Mouse (Mus musculus) ovary, postnatal 36 days (tissue): ENCODE results near the gene Olfr449.

ENCODE experiments used
- DNase-seq: peaks from one replicate; pipeline ENCODE4 v3.0.0; 2022; ENCODE audit warnings: low spot score, mixed read lengths

Gene Olfr449

DNA sequence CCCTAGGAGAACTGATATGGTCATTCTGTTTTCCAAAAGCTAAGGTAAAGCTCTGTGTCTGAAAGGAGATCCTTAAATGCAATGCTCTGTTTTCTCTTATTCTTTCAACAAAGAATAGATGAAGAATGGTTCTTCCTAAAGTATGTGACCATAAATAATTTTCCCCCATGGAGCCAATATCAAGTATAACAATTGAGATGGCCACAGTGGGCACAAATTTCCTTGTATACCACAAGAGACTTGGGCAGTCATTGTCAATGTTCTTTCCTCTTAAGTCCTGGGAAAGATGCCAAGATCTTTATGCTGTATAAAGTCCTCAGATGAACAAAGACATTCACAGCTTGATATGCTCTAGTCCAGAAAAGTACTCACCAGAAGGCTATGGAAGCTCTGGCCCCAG is at the start of gene Olfr449:
Gene Olfr449 (plus strand): TSS at position 301 of the 400 bp plus-strand sequence.
- DNase-seq: no peak

DNA sequence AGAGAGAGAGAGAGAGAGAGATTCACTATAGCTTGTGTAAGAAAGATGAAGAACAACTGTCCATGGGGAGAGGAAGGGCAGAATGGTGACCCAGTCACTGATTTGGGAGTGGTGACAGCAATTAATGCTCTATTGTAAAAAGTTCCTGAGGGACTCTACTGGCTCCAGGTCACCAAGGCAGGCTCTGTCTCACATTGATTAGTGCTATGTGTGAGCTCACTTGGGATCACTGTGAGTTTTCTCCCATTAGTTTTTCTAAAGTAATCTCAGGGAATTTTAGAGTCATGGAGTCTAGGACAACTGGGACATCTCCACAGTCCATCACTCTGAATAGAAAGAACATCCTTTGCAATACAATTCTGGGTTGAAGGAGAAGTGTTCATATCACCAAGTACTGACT is 49.4 kb upstream of the Olfr449 start, which contains the start of gene Olfr452:
Gene Olfr452 (plus strand): TSS at position 301 of the 400 bp plus-strand sequence.
- no peak for DNase-seq

DNA sequence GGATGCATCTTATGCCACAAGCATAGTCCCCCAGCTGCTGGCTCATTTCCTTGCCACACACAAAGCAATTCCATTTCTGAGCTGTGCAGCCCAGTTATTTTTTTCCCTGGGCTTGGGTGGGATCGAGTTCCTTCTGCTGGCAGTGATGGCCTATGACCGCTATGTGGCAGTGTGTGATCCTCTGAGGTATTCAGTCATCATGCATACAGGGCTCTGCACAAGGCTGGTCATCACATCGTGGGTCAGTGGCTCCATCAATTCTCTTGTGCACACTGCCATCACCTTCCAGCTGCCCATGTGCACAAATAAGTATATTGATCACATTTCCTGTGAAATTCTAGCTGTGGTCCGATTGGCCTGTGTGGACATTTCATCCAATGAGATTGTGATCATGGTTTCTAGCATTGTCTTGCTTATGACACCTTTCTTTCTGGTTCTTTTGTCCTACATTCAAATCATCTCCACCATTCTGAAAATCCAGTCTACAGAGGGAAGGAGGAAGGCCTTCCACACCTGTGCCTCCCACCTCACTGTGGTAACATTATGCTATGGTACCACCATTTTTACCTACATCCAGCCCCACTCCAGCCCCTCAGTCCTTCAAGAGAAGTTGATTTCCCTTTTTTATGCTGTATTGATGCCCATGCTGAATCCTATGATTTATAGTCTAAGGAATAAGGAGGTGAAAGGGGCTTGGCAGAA is 43.8 kb upstream of the Olfr449 start:
- DNase-seq: no peak

DNA sequence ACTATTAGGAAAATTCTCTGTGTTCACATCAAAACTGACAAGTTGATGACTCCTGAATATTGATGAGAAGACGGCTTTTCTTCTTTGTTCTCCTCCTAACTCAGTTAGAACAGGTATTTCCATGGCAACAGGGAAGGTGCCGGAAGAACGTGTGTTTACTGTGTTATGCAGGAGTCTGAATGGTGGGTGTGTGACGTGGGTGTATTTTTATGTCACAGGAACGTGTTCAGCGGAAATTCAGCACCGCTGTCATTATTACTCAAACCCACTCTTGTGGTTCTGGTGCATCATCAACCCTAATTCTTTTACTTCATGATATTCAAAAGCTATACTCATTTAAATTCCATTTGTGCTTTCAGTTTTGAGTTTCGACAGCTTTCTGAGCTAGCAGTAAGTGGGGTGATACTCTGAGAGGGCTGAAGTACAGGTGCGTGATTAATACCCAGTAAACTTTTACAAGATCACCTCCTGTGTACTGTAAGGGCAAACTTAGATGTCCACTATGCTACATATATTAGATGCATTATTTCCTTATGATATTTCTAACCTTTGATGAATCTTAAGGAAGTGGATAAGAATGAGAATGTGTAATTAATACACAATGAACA is 43.1 kb upstream of the Olfr449 start:
- no peak for DNase-seq

DNA sequence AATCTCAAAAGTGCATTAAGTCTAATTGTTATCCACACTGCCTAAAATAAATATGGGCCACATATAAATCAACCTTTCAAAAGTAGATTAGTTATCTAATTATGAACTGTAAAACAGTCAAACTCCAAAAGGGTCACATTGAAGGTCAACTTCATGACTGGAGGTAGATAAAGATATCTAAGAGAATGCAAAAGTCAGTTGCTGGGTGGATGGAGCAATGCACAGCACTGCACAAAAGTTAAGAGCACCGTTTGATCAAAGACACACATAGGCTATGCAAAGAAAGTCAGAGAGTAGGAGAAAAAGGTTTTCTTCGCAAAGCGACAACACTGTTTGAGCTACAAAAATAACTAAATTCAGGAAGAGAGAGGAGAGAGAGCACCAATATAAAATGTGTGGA is 39.2 kb upstream of the Olfr449 start:
- no peak for DNase-seq

DNA sequence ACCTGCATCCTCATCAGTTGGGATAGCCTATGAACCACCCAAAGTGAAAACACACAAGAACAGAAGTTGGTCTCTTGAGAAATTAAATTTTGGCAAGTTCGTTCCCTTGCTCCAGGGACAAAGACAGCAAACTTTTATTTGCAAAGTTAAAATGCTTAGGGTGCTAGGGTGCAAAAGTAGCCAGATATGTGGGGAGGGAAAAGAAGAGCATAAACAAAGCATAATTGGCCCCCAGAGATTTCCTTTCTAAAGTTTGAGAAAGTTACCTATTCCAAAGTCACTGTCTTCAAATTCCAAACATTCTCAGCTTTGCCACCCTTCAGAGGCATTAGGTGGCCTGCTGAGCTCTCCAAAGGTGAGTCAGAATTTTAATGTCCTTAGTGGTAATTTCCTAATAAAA is 22.5 kb upstream of the Olfr449 start, which contains the start of gene Olfr450:
Gene Olfr450 (plus strand): TSS at position 301 of the 400 bp plus-strand sequence.
- DNase-seq: no peak

DNA sequence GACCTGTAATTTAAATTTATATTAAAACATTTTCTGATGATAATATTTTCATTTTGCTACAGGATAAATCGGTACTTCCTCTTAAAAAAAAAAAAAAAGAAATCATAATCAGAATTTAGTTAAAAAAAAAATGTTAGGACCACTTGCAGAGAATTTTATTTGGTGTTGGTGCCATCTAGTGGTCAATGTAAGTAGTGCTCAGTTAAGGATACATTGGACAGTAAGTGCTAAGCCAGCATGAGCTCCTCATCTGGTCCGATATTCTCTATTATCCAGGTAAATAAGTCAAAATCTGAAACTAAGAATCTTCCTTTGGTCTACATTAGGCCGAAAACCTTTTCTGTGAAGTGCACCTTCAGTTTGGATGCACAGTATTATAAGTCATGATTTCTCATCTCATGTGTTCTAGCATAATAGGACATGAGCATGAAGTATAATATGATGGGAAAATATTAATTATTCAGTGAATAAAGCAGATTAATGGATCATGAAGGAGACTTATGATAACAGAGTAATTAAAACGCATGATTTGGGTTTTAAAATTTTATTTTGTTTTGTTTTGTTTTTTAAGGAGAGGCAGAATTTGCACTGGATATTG is 26.1 kb downstream of the Olfr449 start:
- no peak for DNase-seq

DNA sequence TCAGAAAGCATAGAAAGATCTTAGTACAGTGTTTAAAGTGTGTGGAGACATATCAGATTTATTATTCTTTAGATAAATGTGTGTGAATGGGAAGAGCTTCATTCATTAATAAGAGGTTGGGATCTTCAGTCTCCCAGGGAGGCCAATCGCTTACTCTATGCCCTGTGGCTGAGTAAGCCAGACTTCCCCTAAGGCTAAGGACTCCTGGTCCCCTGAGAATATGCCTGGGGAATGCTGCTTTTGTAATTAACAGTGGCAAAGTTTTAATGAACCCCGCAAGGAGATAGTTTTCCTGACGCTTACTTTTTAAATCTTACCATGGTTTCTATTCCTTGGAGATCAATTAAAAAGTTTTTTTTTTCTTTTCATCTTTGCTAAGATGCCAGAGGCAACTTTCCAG is 35.5 kb downstream of the Olfr449 start:
- no peak for DNase-seq

DNA sequence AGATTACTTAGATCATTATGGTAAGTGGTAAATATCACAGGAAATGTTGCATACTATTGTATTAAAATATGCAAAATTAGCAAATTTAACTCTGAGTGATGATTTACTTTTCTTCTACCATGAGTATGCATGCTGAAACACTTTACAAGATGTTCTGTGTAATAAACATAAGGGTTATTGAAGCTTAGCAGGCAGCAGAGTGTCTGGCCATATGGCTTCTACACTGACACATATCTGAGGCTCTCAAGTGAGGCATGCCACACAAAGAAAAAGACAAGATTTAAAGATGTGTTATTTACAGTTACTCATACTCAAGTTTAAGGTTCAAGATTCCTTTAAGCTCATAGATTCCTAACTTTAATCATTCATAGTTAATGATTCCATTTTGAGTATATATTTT is 42.1 kb downstream of the Olfr449 start:
- DNase-seq: no peak
